8 mouse cellular contexts compared by ENCODE assay signal in genomic region chr8:80739155-80739924, GRCm38 (mm10). TPM values are rescaled to one million over a fixed set of nuclear protein-coding genes. Genes with fewer than 3 reads are reported as not detected.
DNase-seq lines count a peak whose midpoint lies in the region; ATAC-seq lines count a peak whose summit lies in the region.
"Not testable (repeated sequence)": the region's sequence is repeated elsewhere in the genome, so short reads cannot be mapped to it uniquely, and the experiment has no call there.

TSS of gene Smarca5 (minus strand) at chr8:80739497.

- H3K36me3 ChIP-seq in embryonic facial prominence, embryonic 10.5 days (replicated peaks), result peaks cover 21% of the 10 kb centered on the region
- not testable (repeated sequence) for H3K36me3 ChIP-seq in midbrain, embryonic 11.5 days (ENCODE audit: control insufficient read depth, insufficient read depth, low read length)

- not testable (repeated sequence) for H3K4me1 ChIP-seq in embryonic facial prominence, embryonic 10.5 days; midbrain, embryonic 11.5 days (ENCODE audit: control insufficient read depth, insufficient read depth, low read length)

- peak within 1 kb of the TSS; percentile 87 for H3K4me3 ChIP-seq in embryonic facial prominence, embryonic 10.5 days
- H3K4me3 ChIP-seq in midbrain, embryonic 11.5 days (ENCODE audit: low read depth, low read length), result peak within 1 kb of the TSS; percentile 90

- peak within 1 kb of the TSS; percentile 82 for H3K4me2 ChIP-seq in midbrain, embryonic 11.5 days

- H3K27me3 ChIP-seq in embryonic facial prominence, embryonic 10.5 days (replicated peaks; ENCODE audit: low read depth, poor library complexity, severe bottlenecking); midbrain, embryonic 11.5 days (ENCODE audit: control insufficient read depth, insufficient read depth, low read length): not testable (repeated sequence)

- WGBS in embryonic facial prominence, embryonic 10.5 days, result 1% methylated on average over 91 of the region's 91 CpGs
- under 1% methylated on average over 79 of the region's 91 CpGs for WGBS in midbrain, embryonic 11.5 days

- ATAC-seq in granulocyte monocyte progenitor cell, adult 5-6 weeks (replicated peaks; ENCODE audit: poor library complexity, severe bottlenecking), result peak; percentile 94
- ATAC-seq in midbrain, embryonic 11.5 days (ENCODE audit: low FRiP score), result peak; percentile 97

- peak within 1 kb of the TSS; percentile 97 for H3K27ac ChIP-seq in embryonic facial prominence, embryonic 10.5 days (replicated peaks)
- H3K27ac ChIP-seq in midbrain, embryonic 11.5 days (ENCODE audit: low read depth, low read length), result peak within 1 kb of the TSS; percentile 100

- H3K9me3 ChIP-seq in embryonic facial prominence, embryonic 10.5 days; midbrain, embryonic 11.5 days (ENCODE audit: control insufficient read depth, low read length): not testable (repeated sequence)

- intact Hi-C loops in left cerebral cortex, postnatal 4 days (cut with DNase I), result not testable (repeated sequence)

- DNase-seq in adrenal gland, postnatal 14 days, result peak; percentile 97
- peak; percentile 91 for DNase-seq in embryonic facial prominence, embryonic 10.5 days (ENCODE audit: low spot score)
- peak; percentile 98 for DNase-seq in kidney, adult 11 months
- DNase-seq in left cerebral cortex, postnatal 4 days, result peak; percentile 95
- peak; percentile 98 for DNase-seq in midbrain, embryonic 11.5 days (ENCODE audit: low spot score, missing footprints)
- DNase-seq in right cerebral cortex, postnatal 4 days, result peak; percentile 97
- peak; percentile 88 for DNase-seq in yolk sac, embryonic 10.5 days (ENCODE audit: low spot score)

- H3K9ac ChIP-seq in midbrain, embryonic 11.5 days (ENCODE audit: low read length), result peak within 1 kb of the TSS; percentile 98

RNA-seq across cellular contexts. Expression of gene Smarca5, which starts in this region (rescaled TPM):
- total RNA-seq in adrenal gland, postnatal 14 days (2021), result 69.8 and 71.7 TPM in 2 replicates
- 106 and 107 TPM in 2 replicates for polyA plus RNA-seq in embryonic facial prominence, embryonic 10.5 days (2016; fragmentation: Nextera tagmentation; extraction: Ambion mirVana)
- 83.6 and 94.2 TPM in 2 replicates for total RNA-seq in granulocyte monocyte progenitor cell, adult 5-6 weeks (2014; fragmentation: Nextera tagmentation)
- 187 and 226 TPM in 2 replicates for total RNA-seq in granulocyte monocyte progenitor cell, adult 5-6 weeks (2017)
- 10 to 100 TPM; 47.9 to 51.8 TPM for total RNA-seq in left cerebral cortex, postnatal 4 days (2021)
- 182 TPM in 2 replicates for polyA plus RNA-seq in midbrain, embryonic 11.5 days (2014; fragmentation: Nextera tagmentation; extraction: Ambion mirVana)

Comparison
In these comparisons a context has a peak if more than half of its experiments do, and no peak if none do; other contexts are left out.
1. Peak in every context shown above with its lines: DNase-seq, ATAC-seq, H3K4me3 ChIP-seq and H3K27ac ChIP-seq.